23 mouse cellular contexts compared by ENCODE assay signal in the genomic region with DNA sequence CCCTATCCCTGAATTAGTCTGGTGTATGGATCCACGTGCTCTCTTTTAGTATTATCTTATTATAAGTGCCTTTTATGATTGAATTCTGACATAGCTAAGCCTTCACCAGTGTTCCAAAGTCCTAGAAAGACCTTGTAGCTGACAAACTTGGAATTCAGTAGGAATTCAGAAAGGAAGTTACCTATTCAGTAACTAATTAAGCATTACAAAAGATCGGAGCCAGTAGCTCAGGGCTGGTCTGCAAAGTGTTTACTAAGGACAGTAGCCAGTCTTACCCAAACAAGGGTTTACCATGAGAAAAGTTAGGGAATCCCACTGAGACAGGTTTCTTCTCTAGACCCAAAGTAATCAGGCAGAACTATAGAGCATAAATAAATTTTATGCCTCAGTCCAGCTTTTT. TPM values are rescaled to one million over a fixed set of nuclear protein-coding genes. Genes with fewer than 3 reads are reported as not detected.
DNase-seq lines count a peak whose midpoint lies in the region; TF ChIP-seq lines count a peak whose summit lies in the region.
"Not testable (repeated sequence)": the region's sequence is repeated elsewhere in the genome, so short reads cannot be mapped to it uniquely, and the experiment has no call there.
"Had no signal": no experiment of that assay in that cellular context is flagged by ENCODE, and none has a peak within 500 bp of the region (broad histone marks: within the 10 kb centered on the region; RNA-seq: fewer than 3 reads in every experiment).

No protein-coding gene starts in this region.

- WGBS in kidney, adult 2 months: 45% methylated on average over 2 of the region's 2 CpGs
- whole genome bisulfite sequencing in liver, adult 2 months: 64% methylated on average over 2 of the region's 2 CpGs

- H3K27me3 ChIP-seq in ES-Bruce4 (ENCODE audit: control insufficient read depth, insufficient read depth, low read length, poor library complexity, severe bottlenecking); kidney, adult 2 months (replicated peaks; ENCODE audit: control insufficient read depth, insufficient read depth, low read length); liver, adult 2 months (ENCODE audit: control insufficient read depth, insufficient read depth, low read length): not testable (repeated sequence)

- H3K4me1 ChIP-seq in ES-Bruce4 (ENCODE audit: control insufficient read depth, insufficient read depth, low read length); kidney, adult 2 months (ENCODE audit: control insufficient read depth, insufficient read depth, low read length); liver, adult 2 months (ENCODE audit: control insufficient read depth, insufficient read depth, low read length): not testable (repeated sequence)

- not testable (repeated sequence) for H3K36me3 ChIP-seq in ES-Bruce4 (ENCODE audit: control insufficient read depth, insufficient read depth, low read length, poor library complexity, severe bottlenecking); kidney, adult 2 months (ENCODE audit: control insufficient read depth, insufficient read depth, low read length); liver, adult 2 months (ENCODE audit: control insufficient read depth, insufficient read depth, low read length)

- peak overlapping the region; percentile 85 for H3K27ac ChIP-seq in ES-Bruce4 (ENCODE audit: insufficient read depth, low read length)
- H3K27ac ChIP-seq in kidney, adult 2 months (ENCODE audit: insufficient read depth, low read depth, low read length); liver, adult 2 months (replicated peaks; ENCODE audit: insufficient read depth, low read depth, low read length): not testable (repeated sequence)

- peaks cover 87% of the 10 kb centered on the region for H3K9me3 ChIP-seq in ES-Bruce4 (replicated peaks; ENCODE audit: control insufficient read depth, insufficient read depth, low read length, poor library complexity, severe bottlenecking)

- TF ChIP-seq CTCF in ES-Bruce4 (IDR thresholded peaks at IDR 0.05; ENCODE audit: low read depth, low read length); kidney, adult 2 months (conservative IDR thresholded peaks at IDR 0.05; ENCODE audit: insufficient read depth, insufficient read length, low read depth, low read length); liver, adult 2 months (IDR thresholded peaks at IDR 0.05; ENCODE audit: low read depth, low read length): not testable (repeated sequence)

- H3K4me3 ChIP-seq in ES-Bruce4 (ENCODE audit: low read depth, low read length); kidney, adult 2 months (ENCODE audit: insufficient read depth, low read depth, low read length); liver, adult 2 months (ENCODE audit: insufficient read depth, low read depth, low read length): not testable (repeated sequence)

- not testable (repeated sequence) for H3K9ac ChIP-seq in ES-Bruce4 (ENCODE audit: low read depth, poor library complexity, severe bottlenecking); liver, adult 2 months (ENCODE audit: low read depth, low read length)

- DNase-seq in ES-CJ7 (ENCODE audit: low read depth, low spot score) (peak; percentile 18), R1 (ENCODE audit: low read depth, low spot score) (peak; percentile 20)
- DNase-seq in kidney, adult 2 months: peak; percentile 51
- peak; percentile 54 for DNase-seq in kidney, adult 9 months
- peak; percentile 57 for DNase-seq in liver, adult 2 months (ENCODE audit: extremely low read depth, low read depth, low spot score)

- TF ChIP-seq POLR2A in ES-Bruce4 (IDR thresholded peaks at IDR 0.05; ENCODE audit: insufficient read depth, low read length); kidney, adult 2 months (IDR thresholded peaks at IDR 0.05; ENCODE audit: low read depth, low read length); liver, adult 2 months (IDR thresholded peaks at IDR 0.05; ENCODE audit: extremely low read depth, insufficient read depth, low read length): not testable (repeated sequence)

- TF ChIP-seq EP300 in ES-Bruce4 (IDR thresholded peaks at IDR 0.05; ENCODE audit: insufficient read depth, low read depth, low read length): not testable (repeated sequence)

- H3K79me2 ChIP-seq in liver, adult 2 months (ENCODE audit: control insufficient read depth, insufficient read depth, low read length): not testable (repeated sequence)

RNA-seq across cellular contexts. Expression of gene Clec2e, which starts 14.7 kb away (rescaled TPM):
- 0.43 and 0.48 TPM in 2 replicates for polyA plus RNA-seq in ES-Bruce4 (2011; ENCODE audit: insufficient read depth, insufficient read length, low read depth, missing spikeins)
- 0.05 TPM in 1 of 2 replicates, not detected in the other for polyA plus RNA-seq in kidney, adult 2 months (2012; rRNA removed)
- not detected in 2 replicates for total RNA-seq in liver, adult 2 months (2014; rRNA removed)
- 0.06 TPM in 1 of 2 replicates, not detected in the other for polyA plus RNA-seq in liver, adult 2 months (2012; rRNA removed)
- total RNA-seq: adrenal gland, adult 18-20 months; adrenal gland, adult 2 months; adrenal gland, postnatal 10 days; adrenal gland, postnatal 14 days; adrenal gland, postnatal 25 days; adrenal gland, postnatal 36 days; CH12.LX; ES-E14; G1E; MEL had no signal
- polyA plus RNA-seq: activated CD4-positive, CD25-positive, alpha-beta regulatory T cell, adult 4 months; adrenal gland, adult 2 months; brain, embryonic 14.5 days; C2C12; CD4-positive, CD25-positive, alpha-beta regulatory T cell, adult 4 months; cerebellum, adult 2 months; G1E; Patski had no signal

RNA-seq across cellular contexts. Expression of gene Klrb1f, which starts 40.3 kb away (rescaled TPM):
- not detected in 2 replicates for polyA plus RNA-seq in ES-Bruce4 (2011; ENCODE audit: insufficient read depth, insufficient read length, low read depth, missing spikeins)
- 0.16 and 0.65 TPM in 2 replicates for polyA plus RNA-seq in kidney, adult 2 months (2012; rRNA removed)
- total RNA-seq in liver, adult 2 months (2014; rRNA removed): not detected in 2 replicates
- not detected in 2 replicates for polyA plus RNA-seq in liver, adult 2 months (2012; rRNA removed)
- total RNA-seq: adrenal gland, postnatal 14 days; adrenal gland, postnatal 25 days; adrenal gland, postnatal 36 days; adrenal gland, postnatal 4 days; ES-E14; G1E had no signal
- polyA plus RNA-seq: adrenal gland, adult 2 months; C2C12; cerebellum, adult 2 months; G1E; Patski had no signal
